Mouse (Mus musculus): ENCODE results near the gene Gng13. TPM values are rescaled to one million over a fixed set of nuclear protein-coding genes. Genes with fewer than 3 reads are reported as not detected.
A peak's percentile ranks its signal among the peaks of the same experiment; 100 is the strongest.

The Gng13 gene
- polyA plus RNA-seq, 1 experiment: 12.4 TPM

DNA sequence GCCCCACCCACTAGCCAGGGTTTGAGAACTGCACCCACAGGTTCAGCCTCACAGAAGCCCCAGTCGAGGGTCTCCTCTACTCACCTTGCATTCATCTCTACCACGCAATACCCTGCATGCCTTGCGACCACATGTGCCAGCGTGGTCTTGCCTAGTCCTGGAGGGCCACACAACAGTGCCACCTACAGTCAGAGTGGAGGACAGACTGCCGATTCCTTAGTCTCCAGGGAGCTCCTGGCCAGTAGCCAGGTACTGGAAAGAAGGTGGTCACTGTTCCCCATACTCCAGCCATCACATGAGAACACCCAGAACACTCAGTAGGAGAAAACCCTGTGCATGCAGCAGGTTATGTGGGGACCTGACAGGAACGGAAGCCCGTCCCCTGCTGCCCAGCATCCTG lies 6.9 kb downstream of the Gng13 start:
- peak overlapping the region; percentile 41 for H3K4me3 ChIP-seq (ENCODE audit: low read depth, low read length)

DNA sequence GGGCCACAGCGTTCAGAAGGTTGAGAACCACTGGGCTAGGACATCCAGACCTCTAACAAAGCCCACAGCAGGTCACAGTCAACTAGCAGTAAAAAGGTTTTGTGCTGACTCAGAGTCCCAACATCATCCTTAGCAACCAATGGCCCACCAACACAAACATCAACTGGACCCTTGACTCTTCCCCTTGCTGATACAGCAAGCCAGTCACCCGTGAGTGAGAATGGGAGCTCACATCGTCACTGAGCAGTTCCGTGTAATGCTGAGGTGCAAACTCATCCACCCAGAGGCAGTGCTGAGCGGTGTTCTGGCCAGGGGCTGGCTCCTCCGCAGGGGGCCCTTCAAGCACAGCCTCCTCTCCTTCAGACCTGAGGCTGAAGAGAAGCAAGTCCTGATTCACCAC lies 8.3 kb downstream of the Gng13 start:
- H3K9me3 ChIP-seq (replicated peaks; ENCODE audit: control insufficient read depth, insufficient read depth, low read length, poor library complexity, severe bottlenecking): no peaks in the 10 kb centered on the region

More for the DNA sequence above, 6.9 kb downstream of the Gng13 start:
- Histone ChIP-seq H3K9me3 (replicated peaks; ENCODE audit: control insufficient read depth, insufficient read depth, low read length, poor library complexity, severe bottlenecking) (no peaks in the 10 kb centered on the region), H3K4me1 (ENCODE audit: control insufficient read depth, insufficient read depth, low read length) (no peaks in the 10 kb centered on the region), H3K36me3 (ENCODE audit: control insufficient read depth, insufficient read depth, low read length, poor library complexity, severe bottlenecking) (peaks cover 18% of the 10 kb centered on the region), H3K27ac (ENCODE audit: insufficient read depth, low read length) (no peak overlapping the region), H3K27me3 (ENCODE audit: control insufficient read depth, insufficient read depth, low read length, poor library complexity, severe bottlenecking) (no peaks in the 10 kb centered on the region), H3K9ac (ENCODE audit: low read depth, poor library complexity, severe bottlenecking) (peak overlapping the region; percentile 41)
- TF ChIP-seq EP300 (IDR thresholded peaks at IDR 0.05; ENCODE audit: insufficient read depth, low read depth, low read length): 0 out of 2 replicates have a peak, but pooled peaks have one; percentile 5
- TF ChIP-seq CTCF (IDR thresholded peaks at IDR 0.05; ENCODE audit: low read depth, low read length): peak; percentile 97
- TF ChIP-seq POLR2A (IDR thresholded peaks at IDR 0.05; ENCODE audit: insufficient read depth, low read length): no peak

DNA sequence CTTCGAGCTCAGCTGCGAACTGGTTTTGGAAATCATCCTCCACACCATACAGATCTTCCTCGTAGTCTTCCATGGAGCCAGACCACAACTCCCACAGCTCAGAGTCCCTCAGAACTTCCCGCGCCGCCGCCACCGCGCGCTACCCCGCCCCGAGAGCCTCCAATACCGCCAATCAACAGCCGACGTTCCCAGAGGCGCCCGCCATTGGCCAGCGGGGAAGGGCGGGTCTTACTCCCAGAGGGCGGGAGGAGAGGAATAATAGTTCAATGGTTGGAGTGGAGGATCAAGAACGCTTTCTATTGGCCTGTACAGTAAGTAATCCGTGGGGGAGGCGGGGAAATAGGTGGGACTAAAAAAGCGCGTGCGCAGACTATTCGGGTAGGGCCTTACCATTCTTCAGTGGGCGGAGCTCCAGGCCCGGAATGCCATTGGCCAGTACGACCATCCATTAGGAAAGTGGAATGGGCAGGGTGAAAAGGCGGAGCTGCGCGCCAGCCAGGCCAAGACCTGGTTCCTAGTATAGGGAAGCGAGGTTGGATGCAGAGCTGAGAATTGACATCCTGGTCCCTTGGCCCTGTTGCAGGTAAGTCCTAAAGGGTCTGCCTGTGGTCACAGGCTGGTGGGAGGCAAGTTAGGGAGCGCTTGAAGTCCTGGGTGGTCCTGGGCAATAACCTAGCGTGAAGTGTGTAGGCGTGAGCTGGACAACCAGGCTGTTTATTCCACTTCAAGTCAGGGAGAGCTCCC lies 10.5 kb downstream of the Gng13 start, which contains the start of the genes Chtf18 and Rpusd1:
TSS of gene Chtf18 (minus strand) at position 155 of the 744 bp plus-strand sequence.
TSS of gene Rpusd1 (plus strand) at position 406 of the 744 bp plus-strand sequence.
- H3K4me3 ChIP-seq (ENCODE audit: low read depth, low read length): peak within 1 kb of the TSS; percentile 98
- peak within 1 kb of the TSS; percentile 64 for H3K9ac ChIP-seq (ENCODE audit: low read depth, poor library complexity, severe bottlenecking)
- H3K27me3 ChIP-seq (ENCODE audit: control insufficient read depth, insufficient read depth, low read length, poor library complexity, severe bottlenecking): no peaks in the 10 kb centered on the region
- H3K4me1 ChIP-seq (ENCODE audit: control insufficient read depth, insufficient read depth, low read length): no peaks in the 10 kb centered on the region
- H3K9me3 ChIP-seq (replicated peaks; ENCODE audit: control insufficient read depth, insufficient read depth, low read length, poor library complexity, severe bottlenecking): no peaks in the 10 kb centered on the region
- H3K36me3 ChIP-seq (ENCODE audit: control insufficient read depth, insufficient read depth, low read length, poor library complexity, severe bottlenecking): no peaks in the 10 kb centered on the region
- no peak within 1 kb of the TSS for H3K27ac ChIP-seq (ENCODE audit: insufficient read depth, low read length)
- TF ChIP-seq POLR2A (IDR thresholded peaks at IDR 0.05; ENCODE audit: insufficient read depth, low read length) (peak; percentile 94), CTCF (IDR thresholded peaks at IDR 0.05; ENCODE audit: low read depth, low read length) (no peak)

More for the DNA sequence above, 8.3 kb downstream of the Gng13 start:
- TF ChIP-seq CTCF (IDR thresholded peaks at IDR 0.05; ENCODE audit: low read depth, low read length): no peak
- no peak for TF ChIP-seq POLR2A (IDR thresholded peaks at IDR 0.05; ENCODE audit: insufficient read depth, low read length)
- no peak for TF ChIP-seq EP300 (IDR thresholded peaks at IDR 0.05; ENCODE audit: insufficient read depth, low read depth, low read length)
- Histone ChIP-seq H3K4me3 (ENCODE audit: low read depth, low read length) (no peak overlapping the region), H3K4me1 (ENCODE audit: control insufficient read depth, insufficient read depth, low read length) (no peaks in the 10 kb centered on the region), H3K36me3 (ENCODE audit: control insufficient read depth, insufficient read depth, low read length, poor library complexity, severe bottlenecking) (peaks cover 14% of the 10 kb centered on the region), H3K9ac (ENCODE audit: low read depth, poor library complexity, severe bottlenecking) (no peak overlapping the region), H3K27ac (ENCODE audit: insufficient read depth, low read length) (no peak overlapping the region), H3K27me3 (ENCODE audit: control insufficient read depth, insufficient read depth, low read length, poor library complexity, severe bottlenecking) (no peaks in the 10 kb centered on the region)

DNA sequence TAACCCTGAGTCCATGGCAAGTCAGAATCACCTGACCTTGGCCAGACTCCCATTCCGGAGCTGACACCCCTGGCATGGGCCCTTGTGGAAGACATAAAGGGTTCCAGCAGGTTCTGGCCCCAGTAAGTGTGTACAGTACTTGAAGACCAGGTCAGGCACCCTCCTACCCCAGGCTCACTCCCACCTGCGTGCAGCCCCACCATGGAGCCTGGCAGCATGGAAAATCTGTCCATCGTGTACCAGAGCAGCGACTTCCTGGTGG lies 11.0 kb downstream of the Gng13 start:
- H3K9me3 ChIP-seq (replicated peaks; ENCODE audit: control insufficient read depth, insufficient read depth, low read length, poor library complexity, severe bottlenecking): no peaks in the 10 kb centered on the region
- no peaks in the 10 kb centered on the region for H3K36me3 ChIP-seq (ENCODE audit: control insufficient read depth, insufficient read depth, low read length, poor library complexity, severe bottlenecking)
- H3K27me3 ChIP-seq (ENCODE audit: control insufficient read depth, insufficient read depth, low read length, poor library complexity, severe bottlenecking): no peaks in the 10 kb centered on the region
- TF ChIP-seq CTCF (IDR thresholded peaks at IDR 0.05; ENCODE audit: low read depth, low read length) (no peak), EP300 (IDR thresholded peaks at IDR 0.05; ENCODE audit: insufficient read depth, low read depth, low read length) (no peak), POLR2A (IDR thresholded peaks at IDR 0.05; ENCODE audit: insufficient read depth, low read length) (no peak)
- H3K4me3 ChIP-seq (ENCODE audit: low read depth, low read length): peak overlapping the region; percentile 90
- H3K27ac ChIP-seq (ENCODE audit: insufficient read depth, low read length): no peak overlapping the region
- H3K4me1 ChIP-seq (ENCODE audit: control insufficient read depth, insufficient read depth, low read length): no peaks in the 10 kb centered on the region
- H3K9ac ChIP-seq (ENCODE audit: low read depth, poor library complexity, severe bottlenecking): peak overlapping the region; percentile 63

DNA sequence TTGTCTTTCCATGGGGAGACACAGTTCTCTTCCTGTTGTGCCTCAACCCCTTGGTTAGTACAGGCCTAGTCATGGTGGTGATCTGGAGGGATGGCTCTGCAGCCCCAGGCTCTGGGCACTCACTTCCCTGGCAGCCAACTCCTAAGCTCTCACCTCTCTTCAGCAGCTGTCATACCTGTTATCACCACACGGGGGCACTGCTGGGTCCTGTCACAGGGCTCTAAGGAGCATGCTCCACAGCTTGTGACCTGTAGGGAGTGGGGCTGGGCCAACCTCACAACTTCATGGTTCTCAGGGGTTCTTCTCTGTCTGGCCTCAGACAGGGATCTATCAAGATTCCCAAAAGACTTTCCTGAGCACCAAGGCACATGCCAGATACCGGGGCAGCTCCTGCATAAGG lies 15.1 kb downstream of the Gng13 start:
- H3K4me3 ChIP-seq (ENCODE audit: low read depth, low read length): no peak overlapping the region
- no peaks in the 10 kb centered on the region for H3K36me3 ChIP-seq (ENCODE audit: control insufficient read depth, insufficient read depth, low read length, poor library complexity, severe bottlenecking)
- peak overlapping the region; percentile 26 for H3K27ac ChIP-seq (ENCODE audit: insufficient read depth, low read length)
- no peak overlapping the region for H3K9ac ChIP-seq (ENCODE audit: low read depth, poor library complexity, severe bottlenecking)
- no peaks in the 10 kb centered on the region for H3K4me1 ChIP-seq (ENCODE audit: control insufficient read depth, insufficient read depth, low read length)
- H3K9me3 ChIP-seq (replicated peaks; ENCODE audit: control insufficient read depth, insufficient read depth, low read length, poor library complexity, severe bottlenecking): no peaks in the 10 kb centered on the region
- no peaks in the 10 kb centered on the region for H3K27me3 ChIP-seq (ENCODE audit: control insufficient read depth, insufficient read depth, low read length, poor library complexity, severe bottlenecking)
- TF ChIP-seq CTCF (IDR thresholded peaks at IDR 0.05; ENCODE audit: low read depth, low read length): peak; percentile 95
- TF ChIP-seq POLR2A (IDR thresholded peaks at IDR 0.05; ENCODE audit: insufficient read depth, low read length): no peak
- no peak for TF ChIP-seq EP300 (IDR thresholded peaks at IDR 0.05; ENCODE audit: insufficient read depth, low read depth, low read length)

DNA sequence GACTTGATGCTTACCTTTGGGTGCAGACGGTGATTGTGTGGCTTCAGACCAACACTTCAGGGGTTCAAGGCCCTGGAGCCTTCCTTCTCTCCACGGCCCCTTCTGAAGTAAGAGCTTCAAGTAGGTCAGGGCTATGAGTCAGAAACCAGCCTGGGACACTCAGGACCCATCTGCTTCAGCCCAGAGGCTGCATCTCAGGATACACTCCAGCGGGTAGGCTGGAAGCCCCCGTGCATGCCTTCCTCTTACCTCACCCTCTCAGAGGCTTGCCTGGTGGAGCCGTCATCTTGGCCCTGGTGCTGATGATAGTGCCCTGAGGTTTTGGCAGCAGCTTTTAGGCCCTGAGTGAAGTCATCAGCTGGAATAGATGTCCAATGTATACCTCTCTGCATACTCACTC lies 18.3 kb downstream of the Gng13 start:
- Histone ChIP-seq H3K9ac (ENCODE audit: low read depth, poor library complexity, severe bottlenecking) (no peak overlapping the region), H3K4me1 (ENCODE audit: control insufficient read depth, insufficient read depth, low read length) (no peaks in the 10 kb centered on the region), H3K36me3 (ENCODE audit: control insufficient read depth, insufficient read depth, low read length, poor library complexity, severe bottlenecking) (no peaks in the 10 kb centered on the region), H3K27me3 (ENCODE audit: control insufficient read depth, insufficient read depth, low read length, poor library complexity, severe bottlenecking) (no peaks in the 10 kb centered on the region), H3K9me3 (replicated peaks; ENCODE audit: control insufficient read depth, insufficient read depth, low read length, poor library complexity, severe bottlenecking) (no peaks in the 10 kb centered on the region), H3K4me3 (ENCODE audit: low read depth, low read length) (no peak overlapping the region), H3K27ac (ENCODE audit: insufficient read depth, low read length) (no peak overlapping the region)
- TF ChIP-seq POLR2A (IDR thresholded peaks at IDR 0.05; ENCODE audit: insufficient read depth, low read length): no peak

Data from ES-Bruce4 (cell line).